In the genomic region with DNA sequence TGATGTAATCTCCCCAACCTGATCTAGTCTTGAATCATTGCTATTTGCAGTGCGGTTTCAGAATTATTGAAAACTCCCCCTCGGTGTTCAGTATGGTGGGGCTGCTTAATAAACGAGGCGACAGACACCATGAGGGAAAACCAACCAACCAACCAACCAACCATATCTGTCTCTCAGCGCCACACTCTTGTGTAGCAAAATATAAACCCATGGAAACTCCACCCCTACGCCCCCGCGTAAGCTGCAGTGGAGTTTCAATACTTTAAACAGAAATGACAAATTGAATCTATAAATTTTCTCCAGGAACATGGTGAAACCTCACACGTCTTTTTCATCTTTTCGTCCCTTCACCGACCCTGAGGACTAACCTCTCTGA, we compare ENCODE assay signal across 9 mouse cellular contexts.
DNase-seq lines count a peak whose midpoint lies in the region; ATAC-seq and TF ChIP-seq lines count a peak whose summit lies in the region.
"Had no signal": no experiment of that assay in that cellular context is flagged by ENCODE, and none has a peak within 500 bp of the region (broad histone marks: within the 10 kb centered on the region; RNA-seq: fewer than 3 reads in every experiment).

No protein-coding gene starts in this region.

- no peaks in the 10 kb centered on the region for H3K9me3 ChIP-seq in lung, postnatal 0 days (ENCODE audit: low read length)
- no peaks in the 10 kb centered on the region for H3K9me3 ChIP-seq in limb, embryonic 11.5 days (ENCODE audit: control insufficient read depth, low read length)
- no peaks in the 10 kb centered on the region for H3K9me3 ChIP-seq in stomach, embryonic 16.5 days (replicated peaks; ENCODE audit: control insufficient read depth, low read length)

- DNase-seq in frontal cortex, postnatal 10 days (ENCODE audit: low spot score in 2 of 2) = no peak
- no peak for DNase-seq in lung, postnatal 0 days (ENCODE audit: low spot score)
- no peak for DNase-seq in lung, postnatal 10 days
- DNase-seq in limb, embryonic 11.5 days (ENCODE audit: low spot score) = no peak
- no peak for DNase-seq in gastrocnemius, postnatal 25 days
- DNase-seq in adrenal gland, postnatal 4 days (ENCODE audit: low spot score in 2 of 2) = no peak

- no peak overlapping the region for H3K27ac ChIP-seq in lung, postnatal 0 days (ENCODE audit: low read length)
- no peak overlapping the region for H3K27ac ChIP-seq in limb, embryonic 11.5 days (replicated peaks; ENCODE audit: low read depth, low read length)
- no peak overlapping the region for H3K27ac ChIP-seq in stomach, embryonic 16.5 days (ENCODE audit: low read length)

- no peak overlapping the region for H3K9ac ChIP-seq in lung, postnatal 0 days (replicated peaks; ENCODE audit: low read depth)
- H3K9ac ChIP-seq in limb, embryonic 11.5 days (ENCODE audit: low read length) = peak overlapping the region; percentile 22; the same call in 1 of the 2 replicates
- no peak overlapping the region for H3K9ac ChIP-seq in stomach, embryonic 16.5 days (ENCODE audit: low read length)

- H3K4me1 ChIP-seq in lung, postnatal 0 days (ENCODE audit: insufficient read depth, low read depth, low read length) = no peaks in the 10 kb centered on the region
- peaks cover 2% of the 10 kb centered on the region; the same call in 1 of the 2 replicates for H3K4me1 ChIP-seq in limb, embryonic 11.5 days (ENCODE audit: control insufficient read depth, insufficient read depth, low read length)
- peaks cover 6% of the 10 kb centered on the region for H3K4me1 ChIP-seq in stomach, embryonic 16.5 days (ENCODE audit: control insufficient read depth, insufficient read depth, low read length)

- H3K36me3 ChIP-seq in lung, postnatal 0 days (ENCODE audit: insufficient read depth, low read length) = no peaks in the 10 kb centered on the region
- no peaks in the 10 kb centered on the region for H3K36me3 ChIP-seq in limb, embryonic 11.5 days (ENCODE audit: control insufficient read depth, insufficient read depth, low read length)
- no peaks in the 10 kb centered on the region for H3K36me3 ChIP-seq in stomach, embryonic 16.5 days (ENCODE audit: control insufficient read depth, insufficient read depth, low read length)

- WGBS in lung, postnatal 0 days = 61% methylated on average over 11 of the region's 11 CpGs
- 64% methylated on average over 11 of the region's 11 CpGs for WGBS in limb, embryonic 11.5 days
- 61% methylated on average over 11 of the region's 11 CpGs for WGBS in stomach, embryonic 16.5 days

- TF ChIP-seq EP300 in lung, postnatal 0 days (IDR thresholded peaks at IDR 0.05) = no peak

- TF ChIP-seq CTCF in lung, postnatal 0 days (IDR thresholded peaks at IDR 0.05) = no peak

- H3K4me3 ChIP-seq in lung, postnatal 0 days (ENCODE audit: low read depth, low read length) = no peak overlapping the region
- H3K4me3 ChIP-seq in limb, embryonic 11.5 days (ENCODE audit: low read depth, low read length) = 0 out of 2 replicates have a peak overlapping the region, but pooled peaks have one; percentile 3
- peak overlapping the region; percentile 25 for H3K4me3 ChIP-seq in stomach, embryonic 16.5 days (replicated peaks; ENCODE audit: low read length)

- H3K4me2 ChIP-seq in lung, postnatal 0 days (replicated peaks; ENCODE audit: low read depth, low read length) = peak overlapping the region; percentile 43
- peak overlapping the region; percentile 40 for H3K4me2 ChIP-seq in limb, embryonic 11.5 days (ENCODE audit: low read depth, severe bottlenecking)
- H3K4me2 ChIP-seq in stomach, embryonic 16.5 days (ENCODE audit: low read depth, low read length) = peak overlapping the region; percentile 48

- no peaks in the 10 kb centered on the region for H3K27me3 ChIP-seq in lung, postnatal 0 days (replicated peaks; ENCODE audit: insufficient read depth, low read length)
- H3K27me3 ChIP-seq in limb, embryonic 11.5 days (ENCODE audit: control insufficient read depth, insufficient read depth, low read length) = 0 out of 2 replicates have a peak, but pooled peaks cover 3% of the 10 kb centered on the region
- H3K27me3 ChIP-seq in stomach, embryonic 16.5 days (ENCODE audit: control insufficient read depth, insufficient read depth, low read length) = no peaks in the 10 kb centered on the region
- H3K27me3 ChIP-seq: Patski had no signal

- ATAC-seq in frontal cortex, adult (ENCODE audit: low TSS enrichment) = peak; percentile 32; the same call in 1 of the 2 replicates
- ATAC-seq in lung, postnatal 0 days = no peak
- ATAC-seq in limb, embryonic 11.5 days (ENCODE audit: insufficient number of reproducible peaks, low FRiP score, low TSS enrichment, low read depth) = 0 out of 2 replicates have a peak, but pooled peaks have one; percentile 31
- no peak for ATAC-seq in stomach, embryonic 16.5 days (ENCODE audit: insufficient read depth, low FRiP score)
- ATAC-seq: Patski had no signal

Comparison
In these comparisons a context has a peak if more than half of its experiments do, and no peak if none do; other contexts are left out.
1. ATAC-seq: peak in frontal cortex, adult (single experiment) and limb, embryonic 11.5 days (single experiment); none in lung, postnatal 0 days (single experiment) and stomach, embryonic 16.5 days (single experiment).
2. Peak in every context shown above with its lines, with median percentiles within 50 percentile points of each other: H3K4me2 ChIP-seq.